Mouse (Mus musculus): ENCODE measurements at regions not wholly inside any gene's neighbourhood (a gene's known extent, or its start where the extent isn't known, plus 50 kb on each side); places are given as distances from the start of the nearest gene placed in this dataset.

DNA sequence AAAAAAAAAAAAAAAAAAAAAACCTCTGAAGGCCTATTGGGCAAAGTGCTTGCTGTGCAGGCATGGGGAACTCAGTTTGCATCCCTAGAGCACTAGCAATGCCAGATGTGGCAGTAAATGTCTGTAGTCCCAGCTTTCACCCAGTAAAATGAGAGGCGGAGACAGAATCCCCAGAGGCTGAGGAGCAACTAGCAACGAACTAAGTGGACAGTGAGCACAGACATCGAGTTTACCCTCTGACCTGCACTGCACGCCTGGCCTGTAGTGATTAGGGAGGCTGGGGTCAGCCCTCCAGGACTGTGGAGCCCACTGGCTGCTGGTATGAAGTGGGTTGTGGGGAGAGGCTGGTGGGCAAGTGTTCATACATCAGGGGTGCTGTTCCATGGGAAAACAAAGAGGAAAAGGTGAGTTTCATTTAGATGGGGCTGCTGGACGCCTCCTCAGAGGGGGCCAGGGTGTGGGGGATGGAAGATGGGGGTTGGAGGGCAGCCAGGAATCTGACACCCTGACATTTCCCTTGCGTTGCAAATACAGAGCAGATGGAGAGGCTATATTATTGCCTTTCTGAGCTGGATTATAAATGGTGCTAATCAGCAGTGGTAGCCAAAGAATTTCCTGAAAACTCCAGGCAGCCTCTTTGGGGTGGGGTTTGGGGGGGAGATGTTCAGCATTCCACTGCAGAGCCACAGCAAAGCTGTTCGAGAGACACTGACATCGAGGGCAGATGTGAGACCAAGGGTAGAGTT is 109.0 kb downstream of the Nxnl2 start:
- TF ChIP-seq CTCF (IDR thresholded peaks at IDR 0.05; ENCODE audit: insufficient read depth, low read length): no peak
- TF ChIP-seq POLR2A (IDR thresholded peaks at IDR 0.05; ENCODE audit: borderline replicate concordance, extremely low read depth, low read depth, low read length): no peak
